Mouse (Mus musculus) hindbrain, embryonic 14.5 days (tissue): ENCODE measurements around the gene Pcbd1. TPM values are rescaled to one million over a fixed set of nuclear protein-coding genes. Genes with fewer than 3 reads are reported as not detected.

ENCODE experiments used
- ATAC-seq: fragments of 200-750 bp; cut with Nextera tagmentation; 2 replicates; pipeline ENCODE4 v1.8.0; 2017; ENCODE audit warnings: moderate number of reproducible peaks, mild to moderate bottlenecking, moderate TSS enrichment, moderate library complexity; ENCODE audit not compliant: low FRiP score
- DNase-seq: peaks from one replicate; pipeline ENCODE4 v3.0.0-alpha.2; 2015; ENCODE audit warnings: low spot score
- H3K27ac ChIP-seq: fragments of 300-500 bp; sonication (generic); 2 replicates; pipeline ENCODE4 v1.5.1; 2014; ENCODE audit warnings: mild to moderate bottlenecking, moderate library complexity
- H3K27me3 ChIP-seq: fragments of 300-500 bp; sonication (generic); 2 replicates; pipeline ENCODE4 v1.6.1; 2014; ENCODE audit warnings: mild to moderate bottlenecking, low read length, mixed read lengths; ENCODE audit not compliant: control insufficient read depth, insufficient read depth
- H3K36me3 ChIP-seq: fragments of 300-500 bp; sonication (generic); replicated peaks from 2 replicates; pipeline ENCODE4 v1.6.1; 2014; ENCODE audit not compliant: control insufficient read depth, insufficient read depth
- H3K4me1 ChIP-seq: fragments of 300-500 bp; sonication (generic); replicated peaks from 2 replicates; pipeline ENCODE4 v1.6.1; 2014; ENCODE audit warnings: antibody characterized with exemption, low read length, mixed read lengths; ENCODE audit not compliant: control insufficient read depth, insufficient read depth
- H3K4me2 ChIP-seq: fragments of 300-500 bp; sonication (generic); replicated peaks from 2 replicates; pipeline ENCODE4 v1.6.1; 2014; ENCODE audit warnings: mild to moderate bottlenecking, moderate library complexity
- H3K4me3 ChIP-seq: fragments of 300-500 bp; sonication (generic); replicated peaks from 2 replicates; pipeline ENCODE4 v1.5.1; 2014; ENCODE audit warnings: mild to moderate bottlenecking, low read length
- H3K9ac ChIP-seq: fragments of 300-500 bp; sonication (generic); 2 replicates; pipeline ENCODE4 v1.6.1; 2014
- H3K9me3 ChIP-seq: fragments of 300-500 bp; sonication (generic); 2 replicates; pipeline ENCODE4 v1.6.1; 2016; ENCODE audit warnings: low read length; ENCODE audit not compliant: control insufficient read depth
- WGBS: fragments of 180-500 bp; shearing (Covaris S2); extraction: QIAGEN DNeasy Blood & Tissue Kit; methylation state at CpG from one replicate; pipeline ENCODE4 v1.1.7; 2014; 5-methylcytosine and 5-hydroxymethylcytosine counted together
- polyA plus RNA-seq: library from polyadenylated mRNA; unstranded; fragments of >200 nt; fragmentation: Nextera tagmentation; extraction: Ambion mirVana; gene quantifications from 2 replicates; pipeline ENCODE4 v1.2.1, GENCODE M21; 2014

Gene Pcbd1
- polyA plus RNA-seq, result 47.6 and 48.5 TPM in 2 replicates

- peak within 1 kb of the TSS; percentile 74 for H3K4me2 ChIP-seq
- ATAC-seq (peak; percentile 51; the same call in 1 of the 2 replicates), DNase-seq (peak; percentile 38)
- 9% methylated on average over 32 of the region's 33 CpGs for WGBS
- peak within 1 kb of the TSS; percentile 34 for H3K4me3 ChIP-seq
- peaks cover 12% of the 10 kb centered on the region for H3K4me1 ChIP-seq
- no peaks in the 10 kb centered on the region for H3K27me3 ChIP-seq
- no peak within 1 kb of the TSS for H3K27ac ChIP-seq
- H3K36me3 ChIP-seq, result no peaks in the 10 kb centered on the region
- peak within 1 kb of the TSS; percentile 69 for H3K9ac ChIP-seq
- H3K9me3 ChIP-seq, result no peaks in the 10 kb centered on the region
Observed at GRCm38 (mm10) chr10:61089170-61090142, at the start of gene Pcbd1. TSS of gene Pcbd1 (plus strand) at chr10:61089331.

GRCm38 (mm10) chr10:61039657-61040056 is 49.5 kb upstream of the Pcbd1 start:
- ATAC-seq, result no peak
- H3K27ac ChIP-seq, result no peak overlapping the region
- no peaks in the 10 kb centered on the region for H3K27me3 ChIP-seq
- no peak for DNase-seq
- no peaks in the 10 kb centered on the region for H3K4me1 ChIP-seq
- H3K9ac ChIP-seq, result no peak overlapping the region
- H3K36me3 ChIP-seq, result no peaks in the 10 kb centered on the region
- no peaks in the 10 kb centered on the region for H3K9me3 ChIP-seq
- 60% methylated on average over 12 of the region's 12 CpGs for WGBS
- H3K4me2 ChIP-seq, result no peak overlapping the region
- no peak overlapping the region for H3K4me3 ChIP-seq

GRCm38 (mm10) chr10:61045081-61045480 is 44.0 kb upstream of the Pcbd1 start:
- no peaks in the 10 kb centered on the region for H3K36me3 ChIP-seq
- no peaks in the 10 kb centered on the region for H3K27me3 ChIP-seq
- no peak overlapping the region for H3K4me3 ChIP-seq
- WGBS, result 19% methylated on average over 8 of the region's 8 CpGs
- no peaks in the 10 kb centered on the region for H3K9me3 ChIP-seq
- DNase-seq, result no peak
- no peak overlapping the region for H3K27ac ChIP-seq
- no peak overlapping the region for H3K9ac ChIP-seq
- H3K4me1 ChIP-seq, result no peaks in the 10 kb centered on the region
- no peak overlapping the region for H3K4me2 ChIP-seq
- ATAC-seq, result no peak

DNA sequence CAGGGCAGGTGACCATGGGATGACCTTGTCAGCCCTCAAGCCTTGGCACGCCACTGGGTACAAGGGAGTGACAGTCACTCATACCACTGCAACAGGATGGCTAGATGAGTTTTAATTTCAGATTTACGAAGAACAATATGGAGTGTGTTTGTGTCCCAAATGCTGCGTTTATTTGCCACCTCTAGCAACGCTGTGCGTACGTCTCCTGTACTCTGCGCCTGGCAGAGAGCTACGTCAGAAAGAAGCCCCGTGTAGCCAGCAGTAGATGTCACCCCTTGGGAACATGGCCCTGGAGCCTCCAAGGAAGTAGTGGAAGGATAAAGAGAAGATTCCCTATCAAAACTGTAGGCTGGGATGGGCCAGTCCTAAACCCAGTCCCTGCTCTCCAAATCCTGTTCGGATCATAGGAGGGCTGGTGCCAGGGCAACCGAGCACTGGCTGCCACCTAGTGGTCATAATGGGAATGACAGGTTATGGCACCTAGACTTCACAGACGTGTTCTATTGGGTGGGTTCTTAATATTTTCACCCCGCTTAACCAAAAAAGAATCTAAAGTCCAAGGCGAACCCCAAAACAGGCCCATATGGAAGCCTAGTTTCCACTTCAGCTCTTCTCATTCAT is 37.0 kb upstream of the Pcbd1 start:
- peak; percentile 71; the same call in 1 of the 2 replicates for ATAC-seq
- no peaks in the 10 kb centered on the region for H3K4me1 ChIP-seq
- 60% methylated on average over 14 of the region's 14 CpGs for WGBS
- no peak overlapping the region for H3K27ac ChIP-seq
- H3K4me3 ChIP-seq, result no peak overlapping the region
- 0 out of 2 replicates have a peak, but pooled peaks cover 10% of the 10 kb centered on the region for H3K27me3 ChIP-seq
- no peak overlapping the region for H3K9ac ChIP-seq
- peaks cover 8% of the 10 kb centered on the region for H3K9me3 ChIP-seq
- no peak overlapping the region for H3K4me2 ChIP-seq
- H3K36me3 ChIP-seq, result no peaks in the 10 kb centered on the region
- peak; percentile 93 for DNase-seq

- Histone ChIP-seq H3K36me3 (no peaks in the 10 kb centered on the region), H3K4me3 (no peak overlapping the region), H3K27ac (no peak overlapping the region), H3K9me3 (peaks cover 8% of the 10 kb centered on the region), H3K9ac (no peak overlapping the region), H3K27me3 (0 out of 2 replicates have a peak, but pooled peaks cover 10% of the 10 kb centered on the region), H3K4me1 (no peaks in the 10 kb centered on the region), H3K4me2 (no peak overlapping the region)
- DNase-seq, result no peak
- 93% methylated on average over 7 of the region's 7 CpGs for WGBS
- no peak for ATAC-seq
Observed at GRCm38 (mm10) chr10:61056661-61057060, 32.5 kb upstream of the Pcbd1 start.

DNA sequence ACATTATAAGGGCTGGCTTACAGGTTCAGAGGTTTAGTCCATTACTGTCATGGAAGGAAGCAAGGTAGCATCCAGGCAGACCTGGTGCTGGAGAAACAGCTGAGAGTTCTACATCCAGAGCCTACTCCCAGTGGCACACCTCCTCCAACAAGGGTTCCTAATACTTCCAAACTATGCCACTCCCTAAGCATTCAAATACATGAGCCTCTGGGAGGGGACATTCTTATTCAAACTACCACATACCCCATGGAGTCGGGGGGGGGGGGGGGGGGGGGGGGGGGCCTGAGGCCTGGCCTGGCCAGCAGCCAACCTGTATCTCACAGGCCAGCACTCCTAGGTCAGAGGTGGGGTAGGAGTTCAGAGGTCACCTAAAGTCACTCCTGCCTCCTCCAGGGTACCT is 30.0 kb upstream of the Pcbd1 start:
- DNase-seq, result no peak
- Histone ChIP-seq H3K4me3 (no peak overlapping the region), H3K4me2 (no peak overlapping the region), H3K9ac (no peak overlapping the region), H3K27ac (no peak overlapping the region), H3K36me3 (no peaks in the 10 kb centered on the region), H3K4me1 (no peaks in the 10 kb centered on the region), H3K9me3 (peaks cover 8% of the 10 kb centered on the region), H3K27me3 (no peaks in the 10 kb centered on the region)
- no peak for ATAC-seq
- WGBS, result no CpG with 5 or more reads among the region's 1 CpGs

DNA sequence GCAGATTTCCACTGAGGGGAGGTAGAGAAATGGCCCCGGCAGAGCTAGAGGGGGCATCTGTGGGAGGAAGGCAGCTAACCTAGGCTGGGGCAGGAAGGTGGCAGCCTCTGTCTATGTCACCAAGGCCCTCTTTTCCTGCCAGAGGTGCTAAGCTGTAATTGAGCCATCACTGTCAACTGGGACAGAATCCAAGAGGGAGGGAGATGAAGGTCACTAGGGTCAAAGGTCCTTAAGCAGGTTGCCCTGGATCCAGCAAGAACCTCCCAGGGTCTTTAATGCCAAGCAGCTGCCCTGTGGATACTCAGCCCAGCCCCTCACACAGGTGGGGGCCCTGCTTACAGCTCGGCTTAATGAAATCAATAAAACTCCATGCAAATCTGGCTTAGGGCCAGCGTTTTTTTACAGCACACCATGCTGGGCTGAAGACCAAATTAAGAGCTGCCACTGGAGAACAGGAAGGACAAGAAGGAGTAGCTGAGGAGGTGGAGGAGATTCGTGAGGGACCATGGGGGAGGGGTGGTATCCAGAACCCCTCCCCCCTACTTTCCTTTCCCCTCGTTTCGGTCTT is 29.5 kb upstream of the Pcbd1 start:
- ATAC-seq (no peak), DNase-seq (peak; percentile 44)
- no peak overlapping the region for H3K4me2 ChIP-seq
- H3K27ac ChIP-seq, result no peak overlapping the region
- WGBS, result 30% methylated on average over 6 of the region's 6 CpGs
- no peak overlapping the region for H3K9ac ChIP-seq
- no peaks in the 10 kb centered on the region for H3K27me3 ChIP-seq
- H3K4me3 ChIP-seq, result no peak overlapping the region
- peaks cover 8% of the 10 kb centered on the region for H3K9me3 ChIP-seq
- no peaks in the 10 kb centered on the region for H3K4me1 ChIP-seq
- H3K36me3 ChIP-seq, result no peaks in the 10 kb centered on the region

DNA sequence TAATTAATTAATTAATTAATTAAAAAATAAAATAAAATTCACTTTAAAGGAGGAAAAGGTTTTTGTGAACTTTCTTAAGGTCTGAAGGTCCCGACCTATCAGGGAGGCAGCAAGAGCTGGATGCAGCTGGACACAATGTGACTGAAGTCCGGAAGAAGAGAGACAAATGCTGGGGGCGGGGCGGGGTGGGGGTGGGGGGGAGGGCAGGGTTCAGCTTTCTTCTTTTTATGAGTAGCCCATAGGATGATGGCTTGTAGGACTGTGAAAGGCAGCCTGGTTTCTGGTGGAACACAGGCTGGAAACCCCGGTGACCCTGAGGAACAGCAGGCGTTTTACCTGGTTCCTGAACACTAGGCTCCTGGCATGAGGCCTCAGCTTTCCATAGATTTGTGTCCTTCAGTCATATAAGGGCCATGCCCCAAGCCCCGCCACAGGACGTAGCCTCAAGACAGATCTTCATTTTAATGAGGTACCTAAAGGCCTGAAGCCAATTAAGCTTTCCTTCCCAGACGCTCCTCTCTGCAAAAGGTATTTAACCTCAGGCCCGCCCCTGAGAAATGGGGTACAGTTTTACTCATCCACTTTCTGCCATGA is 25.8 kb upstream of the Pcbd1 start:
- no peak for ATAC-seq
- Histone ChIP-seq H3K36me3 (no peaks in the 10 kb centered on the region), H3K27me3 (no peaks in the 10 kb centered on the region), H3K9me3 (no peaks in the 10 kb centered on the region), H3K27ac (no peak overlapping the region), H3K4me2 (no peak overlapping the region), H3K4me3 (no peak overlapping the region), H3K9ac (no peak overlapping the region), H3K4me1 (no peaks in the 10 kb centered on the region; the same call in 1 of the 2 replicates)
- DNase-seq, result no peak
- WGBS, result 62% methylated on average over 10 of the region's 10 CpGs

- WGBS, result 11% methylated on average over 8 of the region's 8 CpGs
- Histone ChIP-seq H3K36me3 (no peaks in the 10 kb centered on the region), H3K4me2 (no peak overlapping the region), H3K4me1 (no peaks in the 10 kb centered on the region; the same call in 1 of the 2 replicates), H3K9ac (no peak overlapping the region), H3K27ac (no peak overlapping the region), H3K9me3 (no peaks in the 10 kb centered on the region), H3K27me3 (no peaks in the 10 kb centered on the region), H3K4me3 (no peak overlapping the region)
- no peak for ATAC-seq
- DNase-seq, result no peak
Observed at GRCm38 (mm10) chr10:61064635-61065034, 24.5 kb upstream of the Pcbd1 start.
